Mouse (Mus musculus): ENCODE results near the gene Foxd4. TPM values are rescaled to one million over a fixed set of nuclear protein-coding genes. Genes with fewer than 3 reads are reported as not detected.

Foxd4 gene
- polyA plus RNA-seq, 1 experiment from 2014 or later = 0.27 TPM

DNA sequence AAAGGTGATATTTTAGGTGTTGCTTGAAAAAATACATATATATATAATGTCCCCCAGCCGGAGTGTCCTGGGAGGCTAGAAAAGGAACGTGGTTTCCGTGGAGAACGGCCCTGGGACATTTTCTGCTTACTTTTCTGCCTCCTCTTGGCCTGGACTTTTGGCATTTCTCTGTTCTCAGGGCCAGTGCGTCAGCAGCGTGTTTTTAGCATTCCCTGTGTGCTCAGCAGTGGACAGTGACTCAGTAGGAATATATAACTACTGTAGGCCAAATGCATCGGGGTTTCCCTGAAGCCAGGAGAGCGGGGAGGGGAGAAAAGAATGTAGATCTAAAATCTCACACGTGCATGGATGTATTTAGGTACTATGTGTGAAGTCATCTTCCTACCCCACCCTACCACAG is 35.6 kb downstream of the Foxd4 start:
- no peak overlapping the region for H3K4me2 ChIP-seq
- H3K4me1 ChIP-seq (replicated peaks) = peaks cover 7% of the 10 kb centered on the region
- H3K27ac ChIP-seq (replicated peaks) = no peak overlapping the region
- 89% methylated on average over 9 of the region's 9 CpGs for WGBS
- peaks cover 23% of the 10 kb centered on the region for H3K27me3 ChIP-seq
- ATAC-seq (ENCODE audit: low FRiP score, low read depth) = no peak
- H3K4me3 ChIP-seq = no peak overlapping the region
- H3K9ac ChIP-seq = no peak overlapping the region
- H3K36me3 ChIP-seq = no peaks in the 10 kb centered on the region
- no peaks in the 10 kb centered on the region for H3K9me3 ChIP-seq

DNA sequence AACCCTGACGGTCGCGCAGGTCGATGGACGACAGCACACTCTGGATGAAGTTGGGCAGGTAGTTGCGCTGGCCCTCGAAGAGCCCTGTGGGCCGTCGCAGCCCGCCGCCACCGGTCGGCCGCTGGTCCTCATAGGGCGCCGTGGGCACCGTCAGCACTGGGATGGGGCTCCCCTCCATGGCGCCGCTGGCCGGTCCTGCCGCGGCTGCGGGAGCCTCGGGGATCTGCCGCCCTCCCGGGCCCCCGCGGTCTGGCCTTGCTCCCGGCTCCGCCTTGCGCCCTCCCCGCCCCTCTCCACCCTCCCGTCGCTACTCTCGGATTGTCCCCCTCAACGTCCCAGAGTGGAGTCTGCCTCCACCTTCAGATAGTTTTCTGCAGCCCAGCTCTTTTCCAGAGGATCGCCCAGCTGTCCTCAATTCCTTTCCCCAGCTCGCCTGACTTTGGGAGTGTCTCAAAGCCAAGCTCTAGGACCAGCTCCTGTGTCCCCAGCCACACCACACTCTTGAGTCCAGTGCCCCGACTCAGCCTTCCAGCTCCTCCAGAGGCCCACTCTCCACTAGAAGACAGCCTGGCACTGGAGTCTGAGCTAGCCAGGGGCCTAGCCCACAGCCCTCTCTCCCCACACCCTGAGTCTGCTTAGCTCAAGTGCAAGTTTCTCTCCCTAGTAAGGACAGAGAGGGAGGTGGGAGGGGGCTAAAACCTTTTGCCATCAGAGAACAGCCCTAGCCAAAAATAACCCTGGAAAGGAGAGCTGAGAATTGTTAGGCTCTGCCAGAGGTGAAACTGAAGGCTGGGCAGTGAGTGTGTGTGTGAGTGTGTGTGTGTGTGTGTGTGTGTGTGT is 39.2 kb downstream of the Foxd4 start, which contains the start of gene Pgm5:
Gene Pgm5, minus strand, starts transcription at position 244 of the 840 bp plus-strand sequence.
- H3K4me2 ChIP-seq = peak within 1 kb of the TSS; percentile 69
- ATAC-seq (ENCODE audit: low FRiP score, low read depth) = peak; percentile 68
- no peak within 1 kb of the TSS for H3K27ac ChIP-seq (replicated peaks)
- H3K27me3 ChIP-seq = peaks cover 26% of the 10 kb centered on the region
- peak within 1 kb of the TSS; percentile 42 for H3K4me3 ChIP-seq
- H3K9ac ChIP-seq = peak within 1 kb of the TSS; percentile 43
- H3K9me3 ChIP-seq = no peaks in the 10 kb centered on the region
- H3K36me3 ChIP-seq = no peaks in the 10 kb centered on the region
- peaks cover 7% of the 10 kb centered on the region for H3K4me1 ChIP-seq (replicated peaks)
- WGBS = 2% methylated on average over 39 of the region's 39 CpGs

DNA sequence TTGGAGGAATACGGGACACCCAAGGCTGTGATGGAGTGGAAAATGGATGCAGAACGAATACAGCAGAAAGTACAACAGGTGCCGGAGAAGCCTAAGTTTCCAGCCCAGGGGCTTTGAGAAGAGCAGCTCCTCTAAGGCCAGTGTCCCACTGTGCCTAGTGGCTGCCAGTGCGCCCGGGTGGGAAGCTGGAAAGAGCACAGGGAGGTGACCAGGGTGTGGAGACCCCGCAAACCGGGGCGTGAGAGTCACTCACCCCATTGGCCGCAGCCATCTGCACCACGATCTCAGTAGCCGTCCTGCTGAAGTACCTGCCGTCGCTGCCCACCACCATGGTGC is 39.8 kb downstream of the Foxd4 start:
- peak overlapping the region; percentile 42 for H3K4me3 ChIP-seq
- H3K9me3 ChIP-seq = no peaks in the 10 kb centered on the region
- peaks cover 26% of the 10 kb centered on the region for H3K27me3 ChIP-seq
- ATAC-seq (ENCODE audit: low FRiP score, low read depth) = peak; percentile 30; the same call in 1 of the 2 replicates
- H3K27ac ChIP-seq (replicated peaks) = no peak overlapping the region
- H3K9ac ChIP-seq = peak overlapping the region; percentile 43
- peaks cover 7% of the 10 kb centered on the region for H3K4me1 ChIP-seq (replicated peaks)
- no peaks in the 10 kb centered on the region for H3K36me3 ChIP-seq
- 19% methylated on average over 13 of the region's 13 CpGs for WGBS
- peak overlapping the region; percentile 69 for H3K4me2 ChIP-seq

DNA sequence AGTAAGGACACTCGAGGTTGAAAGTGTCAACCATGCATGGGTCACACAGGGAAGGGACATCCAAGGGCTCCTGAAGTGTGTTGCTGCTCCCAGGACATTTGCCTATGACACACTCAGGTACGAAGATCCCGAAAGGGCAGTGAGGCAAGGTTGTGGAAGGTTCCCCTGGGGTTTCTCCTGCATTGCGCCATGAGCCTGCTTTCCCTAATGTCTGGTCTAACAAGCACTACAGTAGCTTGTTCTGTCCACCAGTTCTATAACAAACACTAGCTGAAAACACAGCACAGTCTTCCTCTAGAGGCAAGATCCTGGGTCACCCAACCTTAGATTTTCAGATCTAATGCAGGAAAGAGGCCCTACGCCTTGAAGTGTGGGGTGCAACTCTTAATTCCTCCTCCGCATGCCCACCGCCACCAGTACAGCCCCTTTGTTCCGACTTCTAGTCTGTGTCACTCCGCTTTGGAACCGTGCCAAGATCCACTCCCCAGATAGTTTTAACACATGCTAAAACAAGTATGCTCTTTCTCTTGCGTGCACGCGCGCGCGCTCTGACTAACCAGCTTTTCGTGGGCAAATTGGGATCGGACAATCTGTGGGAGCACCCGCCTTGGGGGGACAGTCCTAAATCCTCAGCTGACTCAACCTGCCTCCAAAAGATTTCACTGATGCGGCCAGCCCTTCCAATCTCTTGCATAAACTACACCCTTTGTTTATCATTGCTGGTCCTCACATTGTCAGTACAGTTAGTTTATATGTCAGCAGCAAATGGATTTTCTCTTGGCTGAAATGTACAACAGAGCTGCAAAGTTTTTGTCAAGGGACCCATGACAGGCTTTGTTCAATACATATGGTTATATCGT is 49.3 kb downstream of the Foxd4 start:
- H3K9ac ChIP-seq = no peak overlapping the region
- H3K4me3 ChIP-seq = no peak overlapping the region
- WGBS = 57% methylated on average over 21 of the region's 21 CpGs
- peak; percentile 8; the same call in 1 of the 2 replicates for ATAC-seq (ENCODE audit: low FRiP score, low read depth)
- H3K27ac ChIP-seq (replicated peaks) = no peak overlapping the region
- H3K27me3 ChIP-seq = no peaks in the 10 kb centered on the region
- peak overlapping the region; percentile 42 for H3K4me2 ChIP-seq
- H3K9me3 ChIP-seq = no peaks in the 10 kb centered on the region
- H3K4me1 ChIP-seq (replicated peaks) = peaks cover 8% of the 10 kb centered on the region
- no peaks in the 10 kb centered on the region for H3K36me3 ChIP-seq

Small RNA genes within 50 kb of the gene (microRNA-seq; reads per million reads assigned to microRNA genes)
- gene Mir3084-1 = not detected

Other genes starting within 250 kb of the Foxd4 start
- 2.3 and 2.4 TPM in 2 replicates for gene Tmem252, start 227.2 kb downstream of the Foxd4 start, polyA plus RNA-seq (2015; fragmentation: Nextera tagmentation; extraction: Ambion mirVana)
- gene Pgm5, start 39.3 kb downstream of the Foxd4 start, polyA plus RNA-seq (2015; fragmentation: Nextera tagmentation; extraction: Ambion mirVana) = 1.2 and 2.2 TPM in 2 replicates
- gene Gm10053, start 25.5 kb downstream of the Foxd4 start, polyA plus RNA-seq (2015; fragmentation: Nextera tagmentation; extraction: Ambion mirVana) = 271 and 287 TPM in 2 replicates
- gene Cbwd1, start 60.4 kb upstream of the Foxd4 start, polyA plus RNA-seq (2015; fragmentation: Nextera tagmentation; extraction: Ambion mirVana) = 12.5 and 14.5 TPM in 2 replicates
- gene Dock8, start 98.3 kb upstream of the Foxd4 start, polyA plus RNA-seq (2015; fragmentation: Nextera tagmentation; extraction: Ambion mirVana) = 0.67 and 0.88 TPM in 2 replicates